Mouse (Mus musculus): Measurements from ENCODE around the gene Chst3.
"Not testable (repeated sequence)": the region's sequence is repeated elsewhere in the genome, so short reads cannot be mapped to it uniquely, and the experiment has no call there.

Gene Chst3

GRCm38 (mm10) chr10:60196971-60197370, 22.1 kb downstream of the Chst3 start:
- no peak for DNase-seq

- peak; percentile 64 to 70 for DNase-seq
Measured at GRCm38 (mm10) chr10:60195087-60195486, 24.0 kb downstream of the Chst3 start.

DNA sequence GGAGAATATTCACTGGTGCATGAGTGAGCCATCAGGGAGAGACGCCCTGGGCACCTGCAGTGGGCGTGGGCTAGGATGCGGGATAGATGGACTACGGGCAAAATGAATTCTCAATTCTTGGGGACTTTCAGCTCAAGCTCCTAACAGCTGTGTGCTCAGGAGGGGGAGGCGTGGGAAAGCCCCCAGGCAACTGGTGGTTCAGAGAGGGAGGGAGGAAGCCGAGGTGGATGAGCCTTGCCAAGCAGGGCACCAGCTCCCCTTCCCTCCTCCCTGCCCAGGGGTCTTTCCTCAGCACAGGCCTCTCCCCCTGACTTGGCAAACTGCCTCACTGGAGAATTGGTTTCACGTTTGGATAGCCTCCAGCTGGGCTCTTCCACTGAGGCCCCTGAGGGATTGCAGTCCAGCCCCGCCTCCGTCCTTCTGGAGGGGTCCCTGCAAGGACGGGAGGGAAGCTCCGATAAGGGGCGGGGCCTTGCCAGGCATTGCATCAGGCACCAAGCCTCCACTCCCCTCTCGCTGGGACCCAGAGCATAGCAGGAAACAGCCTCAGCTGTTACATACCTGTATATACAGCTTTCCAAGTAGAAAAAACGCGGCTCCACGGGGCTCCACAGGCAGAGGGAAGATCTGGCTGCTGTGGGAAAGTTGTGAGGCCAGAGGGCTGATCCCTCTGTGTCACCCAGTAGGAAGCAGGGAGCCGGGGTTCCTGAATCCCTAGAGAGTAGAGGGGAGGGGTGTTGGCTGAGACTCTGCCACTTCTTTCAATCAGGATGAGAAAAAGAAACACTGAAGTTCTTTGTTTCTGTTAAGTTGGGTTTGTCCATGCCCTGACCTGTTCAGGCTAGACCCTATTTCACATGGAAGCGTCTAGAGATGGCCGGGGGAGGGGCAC, 25.3 kb downstream of the Chst3 start:
- peak; percentile 37 to 55 for DNase-seq

DNA sequence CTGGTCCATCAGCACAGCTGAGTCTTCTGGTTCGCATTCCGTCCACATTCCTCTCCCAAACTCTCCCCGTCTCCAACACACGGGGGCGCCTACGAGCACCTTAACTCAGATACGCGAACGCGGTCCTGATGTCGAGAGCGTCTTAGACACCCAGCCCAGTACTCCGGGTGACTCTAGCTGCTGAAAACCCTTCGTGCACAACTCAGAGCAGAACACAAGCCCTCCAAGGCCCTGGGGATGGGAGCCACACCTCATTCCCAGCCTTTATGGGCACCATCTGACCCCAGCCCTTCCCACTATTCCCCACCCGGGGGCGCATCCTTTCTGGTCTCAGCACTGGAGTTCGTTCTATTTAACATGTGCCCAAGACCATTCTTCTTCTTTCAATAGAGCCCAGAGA, 27.3 kb downstream of the Chst3 start:
- peak; percentile 80 to 89 for DNase-seq

DNA sequence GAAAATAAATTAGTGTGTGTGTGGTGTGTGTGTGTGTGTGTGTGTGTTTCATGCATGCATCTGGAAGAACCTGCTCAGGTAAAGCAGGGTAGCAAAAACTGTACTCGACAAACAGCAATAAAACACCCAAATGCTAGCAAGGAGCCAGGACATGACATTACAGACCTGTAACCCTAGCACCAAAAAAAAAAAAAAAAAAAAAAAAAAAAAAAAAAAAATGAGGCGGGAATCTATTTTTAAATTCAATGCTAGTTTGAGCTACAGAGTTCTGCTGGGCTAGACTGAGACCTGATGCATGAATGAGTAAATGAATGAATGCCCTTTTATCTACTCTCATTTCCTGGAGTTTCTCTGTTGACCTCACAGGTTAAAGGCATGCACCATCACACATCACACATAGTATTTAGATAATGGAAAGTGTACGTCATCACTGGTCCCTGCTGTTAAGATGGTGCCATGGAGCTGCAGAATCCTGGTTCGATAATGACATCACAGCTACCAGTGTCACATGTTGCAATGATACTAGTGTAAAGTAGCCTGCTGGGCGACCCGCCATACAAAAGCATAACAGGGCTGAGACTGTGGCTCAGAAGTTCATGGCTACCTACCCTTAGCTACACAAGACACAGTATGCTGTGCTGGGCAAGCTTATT, 29.4 kb downstream of the Chst3 start:
- DNase-seq = no peak

DNA sequence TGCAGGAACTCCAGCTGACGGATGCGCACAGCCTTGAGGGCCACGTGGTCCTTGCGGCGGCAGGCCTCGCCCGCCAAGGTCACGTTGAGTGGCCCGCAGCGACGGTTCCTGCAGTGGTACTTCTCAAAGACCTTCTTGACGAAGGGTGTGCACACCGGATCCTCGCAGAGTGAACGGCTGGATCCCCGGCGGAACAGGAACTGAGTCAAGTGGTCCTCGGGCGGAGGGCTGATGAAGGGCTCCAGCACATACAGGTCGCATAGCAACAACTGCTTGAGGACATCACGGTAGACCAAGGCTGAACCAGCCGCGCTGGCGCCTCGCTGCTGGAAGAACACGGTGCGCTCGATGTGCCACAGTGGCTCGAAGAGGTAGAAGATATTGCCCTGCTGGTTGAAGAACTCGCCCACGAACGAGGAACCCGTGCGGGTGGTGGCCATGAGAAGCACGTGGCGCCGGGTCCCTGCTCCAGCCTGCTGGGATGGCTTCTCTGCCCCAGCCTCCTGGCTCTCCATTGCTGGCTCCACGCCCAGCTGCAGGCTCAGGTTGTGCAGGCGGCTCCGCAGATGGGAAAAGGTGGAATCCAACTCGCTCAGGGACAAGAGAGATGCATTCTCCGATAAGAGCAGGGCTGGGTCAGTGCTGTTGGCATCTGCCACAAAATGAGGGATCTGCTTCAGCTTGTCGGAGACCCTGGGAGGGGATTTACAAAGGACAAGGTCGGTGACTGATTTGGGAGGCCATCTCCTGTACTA, 32.7 kb downstream of the Chst3 start:
- no peak for DNase-seq

GRCm38 (mm10) chr10:60185023-60185709, 33.9 kb downstream of the Chst3 start:
- DNase-seq = no peak

GRCm38 (mm10) chr10:60175306-60175705, 43.8 kb downstream of the Chst3 start:
- DNase-seq = not testable (repeated sequence)

DNA sequence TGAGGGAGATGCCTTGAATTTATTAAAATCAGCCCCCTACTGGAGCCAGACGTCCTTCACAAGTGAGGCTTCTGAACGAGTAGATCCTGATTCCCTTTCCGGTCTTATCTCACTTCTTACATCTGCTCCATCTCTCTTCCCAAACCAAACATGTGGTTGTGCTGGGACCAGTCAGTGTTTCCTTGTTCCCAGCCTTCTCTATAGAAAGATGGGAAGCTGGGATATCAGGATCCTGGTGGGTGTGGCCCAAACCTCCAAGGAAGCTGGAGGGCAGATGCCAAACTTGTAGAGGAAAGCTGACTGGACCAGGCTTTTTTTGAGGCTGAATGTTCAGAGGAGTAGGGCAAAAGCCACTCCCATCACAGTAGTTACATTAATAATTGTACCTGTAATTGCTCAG, 44.6 kb downstream of the Chst3 start:
- no peak for DNase-seq

DNA sequence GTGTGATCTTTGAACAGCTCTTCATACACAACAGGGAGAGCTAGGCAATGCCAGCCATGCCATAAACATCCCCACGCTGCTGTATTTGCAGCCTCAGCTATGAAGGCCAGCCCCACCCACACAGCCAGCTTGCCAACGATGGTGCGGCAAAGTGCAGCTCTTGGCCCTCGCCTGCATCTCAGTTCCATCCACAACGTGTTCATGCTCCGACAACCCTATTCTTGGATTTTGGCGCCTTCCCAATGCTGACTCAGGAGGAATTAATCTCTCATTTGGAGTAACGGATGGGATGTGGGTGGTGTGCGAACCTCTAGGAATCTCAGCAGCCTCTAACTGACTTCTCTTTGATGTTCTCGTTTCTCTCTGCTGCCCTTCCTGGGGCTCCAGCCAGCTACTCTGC, 46.0 kb downstream of the Chst3 start:
- DNase-seq = peak; percentile 21 to 42

- no peak for DNase-seq
Measured at GRCm38 (mm10) chr10:60172306-60172705, 46.8 kb downstream of the Chst3 start.

GRCm38 (mm10) chr10:60171368-60171767, 47.7 kb downstream of the Chst3 start:
- no peak for DNase-seq

- DNase-seq = peak in 1 of 2 experiments; percentile 18
Measured at GRCm38 (mm10) chr10:60170326-60171089, 48.6 kb downstream of the Chst3 start.

DNA sequence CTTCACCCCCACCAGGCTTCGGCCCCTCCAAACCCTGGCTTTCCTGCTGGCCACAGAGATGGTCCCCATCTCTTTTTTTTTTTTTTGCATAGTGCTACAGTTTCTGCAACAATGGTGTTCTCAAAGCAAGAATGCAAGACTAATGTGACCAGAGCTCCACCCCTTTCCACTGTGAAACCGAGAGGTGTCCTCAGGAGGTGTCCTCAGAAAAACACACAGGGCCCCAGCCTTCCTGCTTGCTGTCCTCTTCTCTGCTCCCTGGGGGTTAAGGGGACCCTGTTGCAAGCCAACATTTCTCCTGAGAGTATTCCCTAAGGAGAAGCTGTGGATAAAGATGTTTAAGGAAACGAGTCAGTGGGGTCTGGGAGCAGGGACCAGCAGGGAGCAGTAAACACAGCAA, 50.1 kb downstream of the Chst3 start:
- DNase-seq = no peak

GRCm38 (mm10) chr10:60168306-60168705, 50.8 kb downstream of the Chst3 start:
- DNase-seq = no peak

DNA sequence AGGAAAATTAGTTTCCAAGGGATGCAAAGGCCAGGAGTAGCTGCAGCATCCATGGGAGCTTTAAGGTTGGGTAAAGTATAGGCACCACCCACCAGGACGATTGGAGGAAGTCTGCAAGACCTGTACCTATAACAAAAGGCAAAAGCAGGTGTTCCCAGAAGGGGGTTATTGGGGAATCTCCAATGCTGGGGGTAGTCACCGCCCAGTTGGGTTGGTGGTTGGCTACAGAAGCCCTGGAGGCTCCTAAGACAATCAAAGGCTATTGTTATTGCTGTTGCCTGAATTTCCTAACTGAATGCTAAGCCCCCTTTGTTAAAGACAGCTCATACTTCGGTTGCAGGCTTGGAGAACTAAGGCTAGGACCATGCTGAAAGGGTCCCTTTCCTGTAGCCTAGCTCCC, 53.0 kb downstream of the Chst3 start:
- no peak for DNase-seq

DNA sequence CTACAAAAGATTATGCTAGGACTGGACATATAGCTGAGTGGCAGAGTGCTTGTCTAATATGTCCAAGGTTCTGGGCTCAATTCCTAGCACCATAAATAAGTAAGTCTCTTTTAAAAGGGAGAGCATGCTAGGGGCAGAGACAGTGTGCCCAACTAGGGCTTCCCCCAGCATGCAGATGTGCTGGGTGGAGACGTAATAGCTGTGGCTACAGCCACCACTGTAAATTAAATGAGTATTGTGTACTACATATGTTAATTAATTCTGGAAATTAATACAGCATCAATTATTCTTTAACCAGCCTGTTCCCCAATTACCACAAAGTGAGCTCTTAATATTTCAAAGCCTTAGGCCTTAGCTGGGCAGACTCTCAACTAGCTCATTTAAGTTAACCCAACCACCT, 54.2 kb downstream of the Chst3 start:
- no peak for DNase-seq

- DNase-seq = no peak
Measured at GRCm38 (mm10) chr10:60162973-60163255, 56.1 kb downstream of the Chst3 start.

- DNase-seq = not testable (repeated sequence)
Measured at GRCm38 (mm10) chr10:60162184-60162972, 56.7 kb downstream of the Chst3 start.

DNA sequence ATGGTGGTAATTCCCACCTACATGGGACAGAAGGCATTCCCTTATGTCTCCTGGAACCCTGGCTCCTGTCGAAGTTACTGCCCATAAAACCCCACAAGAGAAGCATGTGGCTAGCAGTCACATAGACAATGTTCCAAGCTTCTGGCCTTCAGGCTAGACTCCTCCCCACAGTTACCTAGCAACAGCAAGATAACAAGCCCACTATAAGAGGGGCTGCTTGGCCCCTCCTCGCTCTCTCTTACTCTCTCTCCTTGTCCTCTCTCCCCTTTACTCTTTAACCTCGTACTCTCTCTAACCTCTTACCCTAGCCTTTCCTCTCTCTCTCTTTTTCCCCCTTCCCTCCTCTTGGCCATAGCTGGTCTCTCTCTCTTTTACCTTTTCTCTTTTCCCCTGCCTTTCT, 57.7 kb downstream of the Chst3 start:
- not testable (repeated sequence) for DNase-seq

DNA sequence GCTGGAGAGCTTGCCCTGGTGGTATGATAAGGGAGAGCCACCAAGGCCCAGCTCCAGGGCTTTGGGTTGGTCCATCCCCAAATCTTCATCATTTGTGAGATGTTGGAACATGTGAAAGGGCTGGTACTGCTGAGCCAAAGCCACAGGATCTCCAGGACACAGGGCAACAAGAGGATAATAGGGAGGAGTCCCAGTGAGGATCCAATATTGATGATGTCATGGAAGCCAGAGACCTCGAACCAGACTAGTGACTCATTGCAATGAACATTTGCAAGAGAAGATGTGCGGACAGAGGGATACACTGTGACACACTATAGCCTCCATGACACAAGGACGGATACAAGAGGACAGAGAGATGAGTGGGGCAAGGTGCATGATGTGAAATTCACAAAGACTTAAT, 60.9 kb downstream of the Chst3 start:
- no peak for DNase-seq
